Mouse (Mus musculus): Measurements from ENCODE around the gene Pcnx3. TPM values are rescaled to one million over a fixed set of nuclear protein-coding genes. Genes with fewer than 3 reads are reported as not detected.

Gene Pcnx3
- 206 and 220 TPM in 2 replicates for polyA plus RNA-seq (2012; rRNA removed)

GRCm38 (mm10) chr19:5688200-5689087 is at the start of gene Pcnx3, which contains the start of gene Map3k11:
Gene Pcnx3, minus strand, starts transcription at chr19:5688908.
Gene Map3k11, plus strand, starts transcription at chr19:5688742.

DNA sequence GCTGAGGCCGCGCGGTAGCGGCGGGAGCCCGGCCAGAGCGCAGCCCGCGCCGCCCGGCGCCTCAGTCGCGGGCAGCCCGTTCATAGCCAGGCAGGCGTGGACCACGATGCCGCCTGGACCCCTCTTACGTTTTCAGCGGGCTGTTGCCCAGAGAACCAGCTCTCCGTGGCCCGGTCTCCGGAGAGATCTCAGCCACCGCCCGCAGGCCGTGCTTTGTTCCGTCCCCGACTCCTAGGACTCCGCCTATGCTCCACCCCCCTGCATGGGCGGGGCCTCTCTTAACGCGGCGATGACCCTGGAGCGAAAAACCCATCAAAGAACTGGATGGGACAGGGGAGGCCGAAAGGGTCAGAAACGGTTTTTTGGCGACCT is 40.7 kb upstream of the Pcnx3 start, which contains the start of gene Fam89b:
Gene Fam89b (minus strand): TSS at position 210 of the 372 bp plus-strand sequence.

DNA sequence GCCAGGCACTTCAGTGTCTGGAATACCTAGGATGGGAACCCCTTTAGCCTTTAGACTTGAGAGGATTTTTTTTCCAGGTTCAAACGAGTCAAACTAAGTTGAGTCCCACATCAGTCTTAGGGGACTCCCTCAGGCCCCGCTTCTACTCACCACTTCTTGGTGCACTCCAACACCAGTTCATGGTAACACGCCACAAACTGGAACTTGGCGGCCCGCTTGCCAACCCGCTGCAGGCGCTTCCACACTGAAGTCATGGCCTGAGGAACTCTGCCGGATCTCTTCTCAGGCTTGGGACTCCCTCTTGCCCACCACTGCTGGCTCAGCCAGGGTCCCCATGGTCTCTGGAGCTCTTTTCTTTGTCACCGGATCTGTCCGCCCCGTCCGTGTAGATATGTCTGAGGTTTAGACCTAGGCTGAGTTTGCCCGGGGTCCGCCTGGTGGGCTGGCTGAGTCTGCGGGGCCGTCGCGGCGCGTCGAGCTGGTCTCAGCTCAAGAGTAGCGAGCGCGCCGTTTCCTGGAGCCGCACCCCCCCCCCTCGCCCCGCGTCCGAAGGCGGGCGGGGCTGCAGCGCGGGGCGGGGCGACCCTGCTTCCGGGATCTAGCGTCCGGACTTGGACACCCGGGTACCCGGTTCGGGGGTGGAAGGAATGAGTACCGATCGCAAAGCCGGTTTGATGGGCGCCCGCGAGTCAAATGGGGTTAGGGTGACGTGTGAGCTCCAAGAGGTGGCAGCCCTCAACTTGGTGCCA is 37.2 kb upstream of the Pcnx3 start, which contains the start of gene Ehbp1l1:
Gene Ehbp1l1 (minus strand): TSS at position 551 of the 749 bp plus-strand sequence.

GRCm38 (mm10) chr19:5704163-5704800 is 15.6 kb upstream of the Pcnx3 start, which contains the start of gene Kcnk7:
Gene Kcnk7, plus strand, starts transcription at chr19:5704367.

GRCm38 (mm10) chr19:5662981-5663913 is 25.5 kb downstream of the Pcnx3 start, which contains the start of gene Sipa1:
Gene Sipa1, minus strand, starts transcription at chr19:5663707.

GRCm38 (mm10) chr19:5637069-5638047 is 51.4 kb downstream of the Pcnx3 start, which contains the start of gene Rela:
Gene Rela, plus strand, starts transcription at chr19:5637483.

Other genes starting within 250 kb of the Pcnx3 start
- gene Fosl1, start 241.4 kb downstream of the Pcnx3 start, polyA plus RNA-seq (2012; rRNA removed), result 1.3 and 4.0 TPM in 2 replicates
- gene Ccdc85b, start 231.0 kb downstream of the Pcnx3 start, polyA plus RNA-seq (2012; rRNA removed), result 10.3 and 10.6 TPM in 2 replicates
- gene Fibp, start 228.3 kb downstream of the Pcnx3 start, polyA plus RNA-seq (2012; rRNA removed), result 124 and 150 TPM in 2 replicates
- gene Ctsw, start 220.4 kb downstream of the Pcnx3 start, polyA plus RNA-seq (2012; rRNA removed), result 2.0 and 3.5 TPM in 2 replicates
- gene Efemp2, start 215.0 kb downstream of the Pcnx3 start, polyA plus RNA-seq (2012; rRNA removed), result 52.6 and 58.6 TPM in 2 replicates
- gene Mus81, start 200.5 kb downstream of the Pcnx3 start, polyA plus RNA-seq (2012; rRNA removed), result 31.9 and 38.6 TPM in 2 replicates
- 350 and 446 TPM in 2 replicates for gene Cfl1, start 198.5 kb downstream of the Pcnx3 start, polyA plus RNA-seq (2012; rRNA removed)
- 0.30 and 0.34 TPM in 2 replicates for gene 1700020D05Rik, start 185.1 kb downstream of the Pcnx3 start, polyA plus RNA-seq (2012; rRNA removed)
- 4.2 and 4.4 TPM in 2 replicates for gene Snx32, start 178.4 kb downstream of the Pcnx3 start, polyA plus RNA-seq (2012; rRNA removed)
- 23.0 and 29.1 TPM in 2 replicates for gene Ovol1, start 128.3 kb downstream of the Pcnx3 start, polyA plus RNA-seq (2012; rRNA removed)
- gene Ap5b1, start 120.9 kb downstream of the Pcnx3 start, polyA plus RNA-seq (2012; rRNA removed), result 18.2 and 20.7 TPM in 2 replicates
- gene Rnaseh2c, start 87.0 kb downstream of the Pcnx3 start, polyA plus RNA-seq (2012; rRNA removed), result 40.4 and 56.8 TPM in 2 replicates
- 45.6 and 50.6 TPM in 2 replicates for gene Kat5, start 78.7 kb downstream of the Pcnx3 start, polyA plus RNA-seq (2012; rRNA removed)
- 61.1 and 66.8 TPM in 2 replicates for gene Rela, start 51.4 kb downstream of the Pcnx3 start, polyA plus RNA-seq (2012; rRNA removed)
- 52.0 and 56.1 TPM in 2 replicates for gene Sipa1, start 25.2 kb downstream of the Pcnx3 start, polyA plus RNA-seq (2012; rRNA removed)
- 116 and 122 TPM in 2 replicates for gene Map3k11, start 166 bp downstream of the Pcnx3 start, polyA plus RNA-seq (2012; rRNA removed)
- 0.90 and 1.1 TPM in 2 replicates for gene Kcnk7, start 15.5 kb upstream of the Pcnx3 start, polyA plus RNA-seq (2012; rRNA removed)
- 82.2 and 84.7 TPM in 2 replicates for gene Ehbp1l1, start 37.4 kb upstream of the Pcnx3 start, polyA plus RNA-seq (2012; rRNA removed)
- gene Fam89b, start 40.7 kb upstream of the Pcnx3 start, polyA plus RNA-seq (2012; rRNA removed), result 138 and 150 TPM in 2 replicates
- gene Ltbp3, start 52.0 kb upstream of the Pcnx3 start, polyA plus RNA-seq (2012; rRNA removed), result 63.8 and 65.6 TPM in 2 replicates
- gene Scyl1, start 82.5 kb upstream of the Pcnx3 start, polyA plus RNA-seq (2012; rRNA removed), result 98.9 and 102 TPM in 2 replicates
- gene Frmd8, start 186.4 kb upstream of the Pcnx3 start, polyA plus RNA-seq (2012; rRNA removed), result 29.7 and 32.5 TPM in 2 replicates
- 7.3 and 9.9 TPM in 2 replicates for gene Slc25a45, start 188.9 kb upstream of the Pcnx3 start, polyA plus RNA-seq (2012; rRNA removed)
- gene Tigd3, start 205.2 kb upstream of the Pcnx3 start, polyA plus RNA-seq (2012; rRNA removed), result 0.57 and 0.62 TPM in 2 replicates
- 53.4 and 61.3 TPM in 2 replicates for gene Dpf2, start 224.1 kb upstream of the Pcnx3 start, polyA plus RNA-seq (2012; rRNA removed)
- gene Cdc42ep2, start 235.9 kb upstream of the Pcnx3 start, polyA plus RNA-seq (2012; rRNA removed), result 7.0 and 7.3 TPM in 2 replicates

Data from colon, adult 2 months (tissue).